Mouse (Mus musculus) cerebellum, postnatal 10 days (tissue): ENCODE results near the gene Coil.
"Not testable (repeated sequence)": the region's sequence is repeated elsewhere in the genome, so short reads cannot be mapped to it uniquely, and the experiment has no call there.

ENCODE experiments used
- DNase-seq, 2 experiments: peaks; one replicate each; pipeline ENCODE4 v3.0.0; 2021; ENCODE audit warnings: mixed read lengths in 2 of 2

The Coil gene

GRCm38 (mm10) chr11:88973776-88974701, 4.0 kb downstream of the Coil start:
- DNase-seq: peak; percentile 97

- peak; percentile 21 to 38 for DNase-seq
Measured at GRCm38 (mm10) chr11:88976320-88976719, 6.3 kb downstream of the Coil start.

GRCm38 (mm10) chr11:88977188-88977587, 7.1 kb downstream of the Coil start:
- DNase-seq: no peak

GRCm38 (mm10) chr11:88981337-88981736, 11.3 kb downstream of the Coil start:
- DNase-seq: no peak

GRCm38 (mm10) chr11:88986616-88987015, 16.6 kb downstream of the Coil start:
- DNase-seq: no peak

- peak in 1 of 2 experiments; percentile 18 for DNase-seq
Measured at GRCm38 (mm10) chr11:88988956-88989355, 18.9 kb downstream of the Coil start.

GRCm38 (mm10) chr11:88989530-88989929, 19.5 kb downstream of the Coil start:
- peak; percentile 11 to 58 for DNase-seq

GRCm38 (mm10) chr11:88993186-88993585, 23.1 kb downstream of the Coil start:
- DNase-seq: no peak

- peak; percentile 50 to 54 for DNase-seq
Measured at GRCm38 (mm10) chr11:88993625-88994024, 23.6 kb downstream of the Coil start.

- no peak for DNase-seq
Measured at GRCm38 (mm10) chr11:88994492-88994891, 24.4 kb downstream of the Coil start.

GRCm38 (mm10) chr11:88995616-88996015, 25.6 kb downstream of the Coil start:
- no peak for DNase-seq

- no peak for DNase-seq
Measured at GRCm38 (mm10) chr11:88996427-88996826, 26.4 kb downstream of the Coil start.

GRCm38 (mm10) chr11:88997343-88997742, 27.3 kb downstream of the Coil start:
- DNase-seq: not testable (repeated sequence)

GRCm38 (mm10) chr11:88998406-88998805, 28.4 kb downstream of the Coil start:
- no peak for DNase-seq

- peak; percentile 44 to 63 for DNase-seq
Measured at GRCm38 (mm10) chr11:88998974-88999722, 29.1 kb downstream of the Coil start, which contains the start of gene Trim25. TSS of gene Trim25 (plus strand) at chr11:88999376.

GRCm38 (mm10) chr11:88999723-89000526, 29.9 kb downstream of the Coil start:
- no peak for DNase-seq

GRCm38 (mm10) chr11:89000527-89000819, 30.4 kb downstream of the Coil start:
- no peak for DNase-seq

GRCm38 (mm10) chr11:89001569-89001968, 31.5 kb downstream of the Coil start:
- no peak for DNase-seq

GRCm38 (mm10) chr11:89002068-89002467, 32.0 kb downstream of the Coil start:
- no peak for DNase-seq

GRCm38 (mm10) chr11:89002621-89003020, 32.6 kb downstream of the Coil start:
- peak; percentile 68 to 76 for DNase-seq

GRCm38 (mm10) chr11:89003078-89003477, 33.0 kb downstream of the Coil start:
- peak in 1 of 2 experiments; percentile 23 for DNase-seq

- DNase-seq: no peak
Measured at GRCm38 (mm10) chr11:89003726-89004125, 33.7 kb downstream of the Coil start.

GRCm38 (mm10) chr11:89005473-89005872, 35.4 kb downstream of the Coil start:
- DNase-seq: no peak
